Mouse (Mus musculus) kidney, embryonic 14.5 days (tissue): ENCODE measurements at regions not wholly inside any gene's neighbourhood (a gene's known extent, or its start where the extent isn't known, plus 50 kb on each side); places are given as distances from the start of the nearest gene placed in this dataset.

Experiments used
- ATAC-seq: fragments of 200-750 bp; cut with Nextera tagmentation; 2 replicates; pipeline ENCODE4 v1.8.0; 2017; ENCODE audit warnings: moderate number of reproducible peaks, mild to moderate bottlenecking, moderate TSS enrichment, moderate library complexity; ENCODE audit not compliant: low FRiP score, low TSS enrichment
- H3K27ac ChIP-seq: fragments of 300-500 bp; sonication (generic); 2 replicates; pipeline ENCODE4 v1.5.1; 2014; ENCODE audit warnings: low read depth, mild to moderate bottlenecking, low read length, moderate library complexity, mixed read lengths
- H3K27me3 ChIP-seq: fragments of 300-500 bp; sonication (generic); 2 replicates; pipeline ENCODE4 v1.6.1; 2014; ENCODE audit warnings: mild to moderate bottlenecking, low read length; ENCODE audit not compliant: control insufficient read depth, insufficient read depth
- H3K36me3 ChIP-seq: fragments of 300-500 bp; sonication (generic); 2 replicates; pipeline ENCODE4 v1.6.1; 2014; ENCODE audit warnings: low read length, mixed read lengths; ENCODE audit not compliant: control insufficient read depth, insufficient read depth
- H3K4me1 ChIP-seq: fragments of 300-500 bp; sonication (generic); 2 replicates; pipeline ENCODE4 v1.6.1; 2014; ENCODE audit warnings: low read length, mixed read lengths; ENCODE audit not compliant: control insufficient read depth, insufficient read depth
- H3K4me2 ChIP-seq: fragments of 300-500 bp; sonication (generic); replicated peaks from 2 replicates; pipeline ENCODE4 v1.6.1; 2014; ENCODE audit warnings: low read depth, mild to moderate bottlenecking, low read length
- H3K4me3 ChIP-seq: fragments of 300-500 bp; sonication (generic); 2 replicates; pipeline ENCODE4 v1.5.1; 2014; ENCODE audit warnings: mild to moderate bottlenecking, low read length
- H3K9ac ChIP-seq: fragments of 300-500 bp; sonication (generic); 2 replicates; pipeline ENCODE4 v1.6.1; 2014; ENCODE audit warnings: low read depth, mild to moderate bottlenecking, low read length, moderate library complexity
- H3K9me3 ChIP-seq: fragments of 300-500 bp; sonication (generic); 2 replicates; pipeline ENCODE4 v1.6.1; 2016; ENCODE audit warnings: low read length; ENCODE audit not compliant: control insufficient read depth
- WGBS: fragments of 180-500 bp; shearing (Covaris S2); extraction: QIAGEN DNeasy Blood & Tissue Kit; methylation state at CpG from one replicate; pipeline ENCODE4 v1.1.7; 2014; 5-methylcytosine and 5-hydroxymethylcytosine counted together

- H3K27me3 ChIP-seq: no peaks in the 10 kb centered on the region
- no peak overlapping the region for H3K4me3 ChIP-seq
- H3K9ac ChIP-seq: no peak overlapping the region
- H3K27ac ChIP-seq: no peak overlapping the region
- H3K36me3 ChIP-seq: no peaks in the 10 kb centered on the region
- ATAC-seq: no peak
- no peaks in the 10 kb centered on the region for H3K9me3 ChIP-seq
- H3K4me1 ChIP-seq: no peaks in the 10 kb centered on the region
- 100% methylated on average over 1 of the region's 1 CpGs for WGBS
- no peak overlapping the region for H3K4me2 ChIP-seq
These were observed 349.6 kb downstream of the Dnajb9 start for GRCm38 (mm10) chr12:43860479-43860878.

- 63% methylated on average over 4 of the region's 4 CpGs for WGBS
- Histone ChIP-seq H3K9me3 (no peaks in the 10 kb centered on the region), H3K27ac (no peak overlapping the region), H3K4me3 (no peak overlapping the region), H3K4me2 (no peak overlapping the region), H3K9ac (no peak overlapping the region), H3K4me1 (no peaks in the 10 kb centered on the region), H3K36me3 (no peaks in the 10 kb centered on the region), H3K27me3 (no peaks in the 10 kb centered on the region)
- ATAC-seq: no peak
These were observed 353.8 kb downstream of the Dnajb9 start for GRCm38 (mm10) chr12:43856370-43856769.

DNA sequence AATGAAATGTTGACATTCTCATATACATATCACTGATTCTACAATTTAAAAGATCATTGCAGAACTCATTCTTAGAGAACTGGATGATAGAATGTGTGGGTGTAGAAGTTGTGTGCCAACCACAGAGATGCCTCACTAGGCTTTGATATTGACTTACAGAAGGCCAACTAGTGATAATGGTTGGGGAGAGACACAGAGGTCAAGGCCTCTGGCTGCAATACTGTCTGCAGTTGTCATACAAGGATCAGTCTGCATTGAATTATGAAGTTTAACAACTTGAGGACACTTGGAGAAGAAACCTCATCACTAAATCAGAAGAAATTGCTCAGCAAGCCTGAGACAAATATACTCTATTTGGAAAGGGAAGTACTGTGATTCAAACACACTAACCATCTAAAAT, 357.9 kb downstream of the Dnajb9 start:
- Histone ChIP-seq H3K9ac (no peak overlapping the region), H3K9me3 (no peaks in the 10 kb centered on the region), H3K4me1 (no peaks in the 10 kb centered on the region), H3K36me3 (no peaks in the 10 kb centered on the region), H3K27me3 (no peaks in the 10 kb centered on the region), H3K4me2 (no peak overlapping the region), H3K4me3 (no peak overlapping the region), H3K27ac (no peak overlapping the region)
- ATAC-seq: no peak

- Histone ChIP-seq H3K9ac (no peak overlapping the region), H3K27ac (no peak overlapping the region; the same call in 1 of the 2 replicates), H3K9me3 (no peaks in the 10 kb centered on the region), H3K4me2 (no peak overlapping the region), H3K27me3 (no peaks in the 10 kb centered on the region), H3K4me1 (no peaks in the 10 kb centered on the region), H3K36me3 (no peaks in the 10 kb centered on the region), H3K4me3 (no peak overlapping the region)
- ATAC-seq: peak; percentile 92
- WGBS: 30% methylated on average over 4 of the region's 4 CpGs
These were observed 358.7 kb downstream of the Dnajb9 start for GRCm38 (mm10) chr12:43851264-43852009.

DNA sequence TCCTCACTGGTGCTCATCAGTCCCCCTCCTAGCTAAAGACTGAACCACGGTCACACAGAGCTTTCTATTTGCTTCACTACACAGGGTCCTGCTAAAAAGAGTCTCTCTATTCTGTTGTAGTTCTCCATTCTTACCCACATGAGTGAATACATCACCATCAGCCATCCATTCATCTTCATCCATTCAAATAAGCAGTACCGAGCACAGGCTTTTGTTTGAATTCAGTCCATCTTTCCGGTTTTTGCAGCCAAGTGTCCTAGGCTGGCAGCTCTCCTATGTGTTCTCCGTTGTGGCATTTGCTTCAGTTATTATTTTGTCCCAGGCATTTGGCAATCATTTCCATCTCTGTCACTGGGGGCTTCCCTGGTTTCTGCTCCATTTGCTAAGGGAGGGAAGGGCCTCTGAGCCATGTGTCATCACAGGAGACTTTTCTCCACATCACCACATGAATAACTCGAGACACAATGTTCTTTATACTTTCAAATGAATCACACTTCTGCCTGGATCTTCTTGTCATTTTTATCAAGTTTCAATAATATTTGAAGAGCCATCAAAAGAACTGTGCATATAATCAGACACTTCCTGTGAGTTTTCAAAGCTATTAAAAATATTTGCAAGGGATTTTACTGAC, 366.1 kb downstream of the Dnajb9 start:
- Histone ChIP-seq H3K4me1 (no peaks in the 10 kb centered on the region), H3K9me3 (no peaks in the 10 kb centered on the region), H3K36me3 (no peaks in the 10 kb centered on the region), H3K9ac (no peak overlapping the region), H3K4me2 (no peak overlapping the region), H3K4me3 (no peak overlapping the region), H3K27ac (no peak overlapping the region), H3K27me3 (no peaks in the 10 kb centered on the region)
- no peak for ATAC-seq
- 71% methylated on average over 5 of the region's 5 CpGs for WGBS

GRCm38 (mm10) chr12:43831976-43832375, 378.1 kb downstream of the Dnajb9 start:
- 86% methylated on average over 1 of the region's 1 CpGs for WGBS

GRCm38 (mm10) chr12:43828641-43829040, 381.5 kb downstream of the Dnajb9 start:
- H3K36me3 ChIP-seq: no peaks in the 10 kb centered on the region
- H3K4me2 ChIP-seq: no peak overlapping the region
- H3K4me3 ChIP-seq: no peak overlapping the region
- no peak overlapping the region for H3K9ac ChIP-seq
- no peaks in the 10 kb centered on the region for H3K9me3 ChIP-seq
- H3K27ac ChIP-seq: no peak overlapping the region
- no peak for ATAC-seq
- H3K27me3 ChIP-seq: no peaks in the 10 kb centered on the region
- H3K4me1 ChIP-seq: peaks cover 8% of the 10 kb centered on the region

More at GRCm38 (mm10) chr12:43831976-43832375, 378.1 kb downstream of the Dnajb9 start:
- no peaks in the 10 kb centered on the region for H3K36me3 ChIP-seq
- no peak for ATAC-seq
- H3K4me1 ChIP-seq: peaks cover 8% of the 10 kb centered on the region
- no peaks in the 10 kb centered on the region for H3K27me3 ChIP-seq
- H3K9me3 ChIP-seq: no peaks in the 10 kb centered on the region
- no peak overlapping the region for H3K4me3 ChIP-seq
- H3K27ac ChIP-seq: no peak overlapping the region
- no peak overlapping the region for H3K9ac ChIP-seq
- H3K4me2 ChIP-seq: no peak overlapping the region

DNA sequence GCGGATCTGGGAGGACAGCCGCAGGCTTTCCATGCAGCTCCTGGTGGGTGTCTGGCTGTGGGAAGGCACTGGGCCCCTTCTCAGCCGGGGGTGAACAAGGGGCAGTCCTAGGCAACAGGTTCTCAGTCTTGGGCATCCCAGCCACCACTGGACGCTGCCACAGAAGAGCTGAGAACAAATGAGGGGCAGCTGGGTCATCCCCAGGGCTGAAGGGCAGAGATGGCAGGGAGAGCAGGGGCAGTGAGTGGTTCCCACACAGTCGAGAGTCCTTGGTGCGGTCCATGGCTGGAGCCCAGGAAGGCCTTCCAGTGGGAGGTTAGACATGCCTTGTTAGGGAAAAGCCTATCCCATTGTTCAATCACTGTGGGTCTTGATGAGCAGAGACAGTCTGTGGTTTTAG, 382.2 kb downstream of the Dnajb9 start:
- Histone ChIP-seq H3K9ac (no peak overlapping the region), H3K4me3 (no peak overlapping the region), H3K9me3 (no peaks in the 10 kb centered on the region), H3K27ac (peak overlapping the region; percentile 42; the same call in 1 of the 2 replicates), H3K36me3 (no peaks in the 10 kb centered on the region), H3K4me1 (peaks cover 8% of the 10 kb centered on the region), H3K27me3 (no peaks in the 10 kb centered on the region), H3K4me2 (no peak overlapping the region)
- peak; percentile 46; the same call in 1 of the 2 replicates for ATAC-seq
- 73% methylated on average over 6 of the region's 6 CpGs for WGBS

DNA sequence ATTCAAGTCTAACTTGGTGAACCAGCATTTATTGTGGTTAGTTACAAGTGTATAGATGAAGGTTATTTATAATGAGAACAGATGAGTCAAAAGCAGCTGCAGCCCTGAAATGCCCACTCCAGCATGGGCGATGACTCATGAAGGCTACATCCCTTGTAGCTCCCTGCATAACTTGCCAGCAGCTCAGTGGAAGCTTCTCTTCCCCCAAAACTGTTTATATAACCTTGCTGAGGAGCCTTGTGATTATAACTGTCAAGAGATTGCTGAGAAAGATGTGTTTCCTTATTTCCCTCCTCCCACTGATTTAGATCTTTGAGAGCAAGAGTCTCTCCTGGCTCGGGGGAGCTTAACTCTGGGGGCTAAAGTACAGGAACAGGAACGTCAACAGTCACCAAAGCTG, 382.8 kb downstream of the Dnajb9 start:
- H3K4me1 ChIP-seq: peaks cover 8% of the 10 kb centered on the region
- no peak overlapping the region for H3K4me3 ChIP-seq
- H3K27ac ChIP-seq: peak overlapping the region; percentile 42; the same call in 1 of the 2 replicates
- H3K9ac ChIP-seq: no peak overlapping the region
- H3K9me3 ChIP-seq: no peaks in the 10 kb centered on the region
- WGBS: 12% methylated on average over 3 of the region's 3 CpGs
- peak; percentile 73; the same call in 1 of the 2 replicates for ATAC-seq
- H3K4me2 ChIP-seq: no peak overlapping the region
- no peaks in the 10 kb centered on the region for H3K27me3 ChIP-seq
- no peaks in the 10 kb centered on the region for H3K36me3 ChIP-seq
